Mouse (Mus musculus): ENCODE measurements around the gene Ccdc186. TPM values are rescaled to one million over a fixed set of nuclear protein-coding genes. Genes with fewer than 3 reads are reported as not detected.

The Ccdc186 gene
- polyA plus RNA-seq, 1 experiment from 2014 or later, result 24.7 TPM

- no peaks in the 10 kb centered on the region for H3K27me3 ChIP-seq
- ATAC-seq (ENCODE audit: insufficient number of reproducible peaks, insufficient read depth, low FRiP score, low TSS enrichment, low read depth), result no peak
- no peak overlapping the region for H3K4me3 ChIP-seq (replicated peaks)
- H3K36me3 ChIP-seq, result no peaks in the 10 kb centered on the region
- H3K4me2 ChIP-seq, result no peak overlapping the region
- H3K9ac ChIP-seq (replicated peaks), result no peak overlapping the region
- H3K4me1 ChIP-seq (replicated peaks), result peaks cover 13% of the 10 kb centered on the region; the same call in 1 of the 2 replicates
- H3K27ac ChIP-seq, result peak overlapping the region; percentile 0; the same call in 1 of the 2 replicates
- no peaks in the 10 kb centered on the region for H3K9me3 ChIP-seq
- 19% methylated on average over 3 of the region's 3 CpGs for WGBS
These were observed 72.6 kb downstream of the Ccdc186 start for GRCm38 (mm10) chr19:56749343-56749742.

- Histone ChIP-seq H3K9me3 (no peaks in the 10 kb centered on the region), H3K9ac (replicated peaks) (no peak overlapping the region)
These were observed 74.1 kb downstream of the Ccdc186 start for GRCm38 (mm10) chr19:56747878-56748277.

GRCm38 (mm10) chr19:56746618-56747017, 75.4 kb downstream of the Ccdc186 start:
- 75% methylated on average over 9 of the region's 9 CpGs for WGBS
- Histone ChIP-seq H3K4me2 (no peak overlapping the region), H3K9me3 (no peaks in the 10 kb centered on the region), H3K36me3 (no peaks in the 10 kb centered on the region), H3K4me3 (replicated peaks) (no peak overlapping the region), H3K4me1 (replicated peaks) (peaks cover 13% of the 10 kb centered on the region; the same call in 1 of the 2 replicates), H3K9ac (replicated peaks) (no peak overlapping the region), H3K27ac (no peak overlapping the region), H3K27me3 (no peaks in the 10 kb centered on the region)
- ATAC-seq (ENCODE audit: insufficient number of reproducible peaks, insufficient read depth, low FRiP score, low TSS enrichment, low read depth), result no peak

More at GRCm38 (mm10) chr19:56747878-56748277, 74.1 kb downstream of the Ccdc186 start:
- Histone ChIP-seq H3K27me3 (no peaks in the 10 kb centered on the region), H3K36me3 (no peaks in the 10 kb centered on the region), H3K4me1 (replicated peaks) (peaks cover 13% of the 10 kb centered on the region; the same call in 1 of the 2 replicates), H3K4me2 (no peak overlapping the region), H3K27ac (no peak overlapping the region), H3K4me3 (replicated peaks) (no peak overlapping the region)
- WGBS, result 89% methylated on average over 10 of the region's 10 CpGs
- ATAC-seq (ENCODE audit: insufficient number of reproducible peaks, insufficient read depth, low FRiP score, low TSS enrichment, low read depth), result no peak

GRCm38 (mm10) chr19:56745528-56745927, 76.5 kb downstream of the Ccdc186 start:
- 73% methylated on average over 6 of the region's 6 CpGs for WGBS
- H3K27ac ChIP-seq, result no peak overlapping the region
- no peaks in the 10 kb centered on the region for H3K9me3 ChIP-seq
- H3K4me3 ChIP-seq (replicated peaks), result no peak overlapping the region
- ATAC-seq (ENCODE audit: insufficient number of reproducible peaks, insufficient read depth, low FRiP score, low TSS enrichment, low read depth), result no peak
- H3K27me3 ChIP-seq, result 0 out of 2 replicates have a peak, but pooled peaks cover 5% of the 10 kb centered on the region
- peaks cover 13% of the 10 kb centered on the region; the same call in 1 of the 2 replicates for H3K4me1 ChIP-seq (replicated peaks)
- no peaks in the 10 kb centered on the region for H3K36me3 ChIP-seq
- H3K9ac ChIP-seq (replicated peaks), result no peak overlapping the region
- no peak overlapping the region for H3K4me2 ChIP-seq

GRCm38 (mm10) chr19:56745061-56745460, 76.9 kb downstream of the Ccdc186 start:
- 0 out of 2 replicates have a peak, but pooled peaks cover 5% of the 10 kb centered on the region for H3K27me3 ChIP-seq
- no peaks in the 10 kb centered on the region for H3K9me3 ChIP-seq
- no peak overlapping the region for H3K4me2 ChIP-seq
- H3K4me1 ChIP-seq (replicated peaks), result peaks cover 13% of the 10 kb centered on the region; the same call in 1 of the 2 replicates
- H3K4me3 ChIP-seq (replicated peaks), result no peak overlapping the region
- H3K36me3 ChIP-seq, result no peaks in the 10 kb centered on the region
- H3K27ac ChIP-seq, result no peak overlapping the region
- WGBS, result 65% methylated on average over 7 of the region's 7 CpGs
- H3K9ac ChIP-seq (replicated peaks), result no peak overlapping the region
- ATAC-seq (ENCODE audit: insufficient number of reproducible peaks, insufficient read depth, low FRiP score, low TSS enrichment, low read depth), result no peak

Other genes with a start within 250 kb of the Ccdc186 start
- gene Adrb1, start 100.0 kb downstream of the Ccdc186 start, polyA plus RNA-seq (2016; fragmentation: Nextera tagmentation; extraction: Ambion mirVana), result 0.50 and 0.70 TPM in 2 replicates
- gene Tdrd1, start 4.0 kb upstream of the Ccdc186 start, polyA plus RNA-seq (2016; fragmentation: Nextera tagmentation; extraction: Ambion mirVana), result 1.8 and 2.3 TPM in 2 replicates
- 7.5 and 7.8 TPM in 2 replicates for gene Vwa2, start 52.1 kb upstream of the Ccdc186 start, polyA plus RNA-seq (2016; fragmentation: Nextera tagmentation; extraction: Ambion mirVana)
- 2.3 and 3.3 TPM in 2 replicates for gene Afap1l2, start 186.0 kb upstream of the Ccdc186 start, polyA plus RNA-seq (2016; fragmentation: Nextera tagmentation; extraction: Ambion mirVana)

Data from limb, embryonic 12.5 days (tissue).